Mouse (Mus musculus): ENCODE data around the gene Gm15446. TPM values are rescaled to one million over a fixed set of nuclear protein-coding genes. Genes with fewer than 3 reads are reported as not detected.
"Not testable (repeated sequence)": the region's sequence is repeated elsewhere in the genome, so short reads cannot be mapped to it uniquely, and the experiment has no call there.

Gm15446 gene
- polyA plus RNA-seq (2015; fragmentation: Nextera tagmentation; extraction: Ambion mirVana): 0.19 and 0.47 TPM in 2 replicates

DNA sequence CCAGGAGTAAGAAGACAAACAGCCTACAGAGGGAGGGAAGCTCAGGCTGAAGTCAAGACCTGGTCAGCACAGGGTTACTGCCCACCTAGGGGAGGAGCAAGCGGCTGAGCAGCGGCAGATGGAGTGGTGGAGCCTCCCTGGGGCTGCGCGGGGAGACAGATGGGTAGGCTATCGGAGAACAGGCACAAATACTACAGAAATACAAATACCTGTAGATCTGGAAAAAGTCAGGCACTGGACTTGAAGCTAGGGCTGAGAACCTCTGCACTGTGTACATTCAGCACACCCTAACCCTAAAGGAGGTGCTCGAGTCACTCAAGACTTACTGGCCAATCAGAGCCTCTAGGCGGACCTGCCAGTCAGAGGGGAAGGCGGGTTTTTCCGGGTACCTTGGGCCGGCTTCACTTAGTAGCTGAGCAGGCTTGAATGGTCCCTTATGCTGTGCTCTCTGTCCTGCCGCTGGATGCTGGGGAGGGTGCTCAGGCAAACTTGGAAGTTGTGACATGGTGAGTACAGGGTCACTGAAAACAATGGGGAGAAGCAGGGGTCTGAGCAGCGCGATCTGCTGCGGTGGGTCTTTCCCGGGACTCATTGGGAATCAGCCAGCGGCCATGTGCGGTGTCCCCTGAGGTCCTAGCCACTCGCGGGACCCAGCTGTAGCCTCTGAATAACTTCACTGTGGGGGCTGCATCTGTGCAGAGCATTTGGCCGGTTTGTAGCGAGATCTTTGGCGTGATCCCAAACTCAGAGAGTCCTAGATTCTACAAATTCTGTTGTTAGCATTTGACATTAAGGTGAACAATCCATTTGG lies at the start of gene Gm15446:
Gm15446 (plus strand) TSS at position 140 of the 811 bp plus-strand sequence.
- ATAC-seq (replicated peaks; ENCODE audit: insufficient number of reproducible peaks, insufficient read depth, low FRiP score, low read depth): peak; percentile 97
- Histone ChIP-seq H3K4me3 (peak within 1 kb of the TSS; percentile 62), H3K9ac (peak within 1 kb of the TSS; percentile 46), H3K27ac (0 out of 2 replicates have a peak within 1 kb of the TSS, but pooled peaks have one; percentile 24), H3K4me2 (peak within 1 kb of the TSS; percentile 62)
- H3K9me3 ChIP-seq (replicated peaks); H3K27me3 ChIP-seq; H3K36me3 ChIP-seq; H3K4me1 ChIP-seq (replicated peaks): not testable (repeated sequence)
- WGBS: under 1% methylated on average over 22 of the region's 22 CpGs

GRCm38 (mm10) chr5:109924129-109924528 lies 929 bp downstream of the Gm15446 start:
- H3K27me3 ChIP-seq; H3K27ac ChIP-seq; H3K36me3 ChIP-seq; ATAC-seq (replicated peaks; ENCODE audit: insufficient number of reproducible peaks, insufficient read depth, low FRiP score, low read depth); H3K9me3 ChIP-seq (replicated peaks); H3K4me1 ChIP-seq (replicated peaks): not testable (repeated sequence)
- Histone ChIP-seq H3K9ac (peak overlapping the region; percentile 46; the same call in 1 of the 2 replicates), H3K4me3 (peak overlapping the region; percentile 62), H3K4me2 (peak overlapping the region; percentile 62)
- 21% methylated on average over 2 of the region's 2 CpGs for WGBS

DNA sequence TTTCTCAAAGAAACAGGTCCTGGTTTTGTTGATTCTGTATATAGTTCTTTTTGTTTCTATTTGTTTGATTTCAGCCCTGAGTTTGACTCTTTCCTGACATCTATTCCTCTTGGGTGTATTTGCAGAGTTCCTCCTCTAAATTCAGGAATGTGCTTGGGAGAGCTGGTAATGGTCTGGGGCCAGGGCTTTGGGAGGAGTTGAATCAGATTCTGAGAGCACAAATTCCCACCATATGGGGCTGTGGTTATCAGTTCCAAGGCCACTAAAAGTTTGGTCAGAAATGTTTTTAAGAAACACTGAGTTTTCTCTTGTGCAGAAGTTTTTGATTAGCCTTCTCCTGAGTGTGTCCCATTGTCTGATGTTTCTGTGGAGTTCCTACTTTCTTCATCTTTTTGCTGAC lies 1.7 kb downstream of the Gm15446 start:
- Histone ChIP-seq H3K4me2 (no peak overlapping the region), H3K4me3 (no peak overlapping the region), H3K9me3 (replicated peaks) (no peaks in the 10 kb centered on the region), H3K9ac (no peak overlapping the region), H3K36me3 (no peaks in the 10 kb centered on the region), H3K27ac (no peak overlapping the region), H3K4me1 (replicated peaks) (peaks cover 8% of the 10 kb centered on the region), H3K27me3 (no peaks in the 10 kb centered on the region)
- no peak for ATAC-seq (replicated peaks; ENCODE audit: insufficient number of reproducible peaks, insufficient read depth, low FRiP score, low read depth)

DNA sequence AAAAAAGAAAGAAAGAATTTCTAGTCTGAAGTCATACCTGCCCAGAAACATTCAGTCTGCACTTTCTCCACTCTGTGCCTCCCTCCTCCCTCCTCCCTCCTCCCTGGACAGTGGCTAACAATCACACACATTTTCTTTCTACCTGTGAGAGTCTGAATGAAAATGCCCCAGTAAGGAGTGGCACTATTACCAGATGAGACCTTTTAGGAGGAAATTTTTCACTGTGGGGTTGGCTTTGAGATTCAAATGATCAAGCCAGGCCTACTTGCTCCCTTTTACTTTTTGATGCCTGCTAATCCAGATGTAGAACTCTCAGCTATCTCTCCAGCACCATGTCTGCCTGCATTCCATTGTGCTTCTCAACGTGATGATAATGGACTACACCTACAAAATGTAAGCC lies 27.1 kb downstream of the Gm15446 start:
- no peak for ATAC-seq (replicated peaks; ENCODE audit: insufficient number of reproducible peaks, insufficient read depth, low FRiP score, low read depth)
- H3K27me3 ChIP-seq: no peaks in the 10 kb centered on the region
- no CpG with 5 or more reads among the region's 1 CpGs for WGBS
- no peak overlapping the region for H3K9ac ChIP-seq
- no peaks in the 10 kb centered on the region for H3K9me3 ChIP-seq (replicated peaks)
- H3K36me3 ChIP-seq: no peaks in the 10 kb centered on the region
- no peaks in the 10 kb centered on the region for H3K4me1 ChIP-seq (replicated peaks)
- H3K27ac ChIP-seq: no peak overlapping the region
- H3K4me2 ChIP-seq: no peak overlapping the region
- no peak overlapping the region for H3K4me3 ChIP-seq

DNA sequence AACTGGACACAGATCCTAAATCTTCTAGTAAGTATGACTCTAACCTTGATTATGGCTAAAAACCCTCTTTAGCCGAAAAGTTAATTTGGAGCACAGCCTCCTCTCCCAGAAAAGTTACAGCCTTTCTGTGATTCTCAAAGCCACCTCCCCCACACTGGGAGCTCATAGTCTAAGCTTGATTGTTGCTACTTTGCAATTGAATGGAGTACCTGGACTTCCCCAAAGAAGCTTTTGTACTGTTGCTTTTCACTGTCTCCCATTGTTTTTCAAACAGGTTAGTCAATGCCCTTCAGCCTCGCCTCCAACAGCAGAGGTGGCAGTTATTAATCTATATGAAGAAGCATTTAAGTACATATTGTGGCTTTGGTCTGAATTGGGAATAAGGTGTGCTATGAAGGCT lies 57.5 kb downstream of the Gm15446 start:
- not testable (repeated sequence) for H3K27me3 ChIP-seq; H3K9ac ChIP-seq; H3K4me2 ChIP-seq; ATAC-seq (replicated peaks; ENCODE audit: insufficient number of reproducible peaks, insufficient read depth, low FRiP score, low read depth); H3K4me3 ChIP-seq; H3K36me3 ChIP-seq; H3K4me1 ChIP-seq (replicated peaks); H3K9me3 ChIP-seq (replicated peaks); H3K27ac ChIP-seq
- WGBS: no CpG with 5 or more reads among the region's 2 CpGs

Other genes starting within 250 kb of the Gm15446 start
- 0.78 and 1.1 TPM in 2 replicates for gene 5430403G16Rik, start 232.4 kb upstream of the Gm15446 start, polyA plus RNA-seq (2015; fragmentation: Nextera tagmentation; extraction: Ambion mirVana)
- 3.8 and 4.2 TPM in 2 replicates for gene 4930522L14Rik, start 171.5 kb upstream of the Gm15446 start, polyA plus RNA-seq (2015; fragmentation: Nextera tagmentation; extraction: Ambion mirVana)
- 8.6 and 9.8 TPM in 2 replicates for gene Zfp932, start 73.1 kb downstream of the Gm15446 start, polyA plus RNA-seq (2015; fragmentation: Nextera tagmentation; extraction: Ambion mirVana)
- 1.00 and 2.9 TPM in 2 replicates for gene Gm17655, start 149.1 kb downstream of the Gm15446 start, polyA plus RNA-seq (2015; fragmentation: Nextera tagmentation; extraction: Ambion mirVana)
- gene Gm35315, start 171.0 kb downstream of the Gm15446 start, polyA plus RNA-seq (2015; fragmentation: Nextera tagmentation; extraction: Ambion mirVana): 0.16 and 0.87 TPM in 2 replicates
- 0.55 and 1.1 TPM in 2 replicates for gene Plcxd1, start 176.6 kb downstream of the Gm15446 start, polyA plus RNA-seq (2015; fragmentation: Nextera tagmentation; extraction: Ambion mirVana)
- 18.6 and 25.0 TPM in 2 replicates for gene Gtpbp6, start 184.8 kb downstream of the Gm15446 start, polyA plus RNA-seq (2015; fragmentation: Nextera tagmentation; extraction: Ambion mirVana)
- gene Zfp605, start 186.7 kb downstream of the Gm15446 start, polyA plus RNA-seq (2015; fragmentation: Nextera tagmentation; extraction: Ambion mirVana): 2.9 and 3.2 TPM in 2 replicates
- 25.9 and 30.2 TPM in 2 replicates for gene Chfr, start 212.4 kb downstream of the Gm15446 start, polyA plus RNA-seq (2015; fragmentation: Nextera tagmentation; extraction: Ambion mirVana)

Data from heart, embryonic 15.5 days (tissue).